10 mouse cellular contexts compared by ENCODE assay signal in genomic region chr2:148039351-148040235, GRCm38 (mm10). TPM values are rescaled to one million over a fixed set of nuclear protein-coding genes. Genes with fewer than 3 reads are reported as not detected.
DNase-seq lines count a peak whose midpoint lies in the region; ATAC-seq and TF ChIP-seq lines count a peak whose summit lies in the region.
"Had no signal": no experiment of that assay in that cellular context is flagged by ENCODE, and none has a peak within 500 bp of the region (broad histone marks: within the 10 kb centered on the region; RNA-seq: fewer than 3 reads in every experiment).

No protein-coding gene starts in this region.

- H3K9me3 ChIP-seq in heart, embryonic 13.5 days = no peaks in the 10 kb centered on the region
- no peaks in the 10 kb centered on the region for H3K9me3 ChIP-seq in heart, embryonic 15.5 days (replicated peaks)
- H3K9me3 ChIP-seq in liver, embryonic 13.5 days (replicated peaks) = no peaks in the 10 kb centered on the region
- no peaks in the 10 kb centered on the region for H3K9me3 ChIP-seq in midbrain, postnatal 0 days (ENCODE audit: low read length)

- H3K27me3 ChIP-seq in heart, embryonic 13.5 days (replicated peaks) = peaks cover 100% of the 10 kb centered on the region
- H3K27me3 ChIP-seq in heart, embryonic 15.5 days = peaks cover 100% of the 10 kb centered on the region
- peaks cover 96% of the 10 kb centered on the region for H3K27me3 ChIP-seq in liver, embryonic 13.5 days
- H3K27me3 ChIP-seq in midbrain, postnatal 0 days (ENCODE audit: insufficient read depth, low read length) = peaks cover 95% of the 10 kb centered on the region

- intact Hi-C loops in heart, postnatal 25 days (cut with DNase I) = loop anchor here (10.0 kb wide), 3 partner anchors 675 to 955 kb away; partner anchors contain the start of genes Nkx2-2, Nkx2-4 and Pax1

- H3K36me3 ChIP-seq in heart, embryonic 13.5 days = no peaks in the 10 kb centered on the region
- H3K36me3 ChIP-seq in heart, embryonic 15.5 days = no peaks in the 10 kb centered on the region
- no peaks in the 10 kb centered on the region for H3K36me3 ChIP-seq in liver, embryonic 13.5 days
- no peaks in the 10 kb centered on the region for H3K36me3 ChIP-seq in midbrain, postnatal 0 days (ENCODE audit: insufficient read depth, low read length)

- TF ChIP-seq CTCF in midbrain, postnatal 0 days (IDR thresholded peaks at IDR 0.05) = no peak

- H3K4me1 ChIP-seq in heart, embryonic 13.5 days = peaks cover 27% of the 10 kb centered on the region
- H3K4me1 ChIP-seq in heart, embryonic 15.5 days (replicated peaks) = peaks cover 20% of the 10 kb centered on the region
- H3K4me1 ChIP-seq in liver, embryonic 13.5 days (replicated peaks) = no peaks in the 10 kb centered on the region
- H3K4me1 ChIP-seq in midbrain, postnatal 0 days (ENCODE audit: insufficient read depth, low read length) = no peaks in the 10 kb centered on the region

- peak overlapping the region; percentile 32 for H3K4me3 ChIP-seq in heart, embryonic 13.5 days
- peak overlapping the region; percentile 29 for H3K4me3 ChIP-seq in heart, embryonic 15.5 days
- peak overlapping the region; percentile 48 for H3K4me3 ChIP-seq in liver, embryonic 13.5 days (replicated peaks)
- no peak overlapping the region; the same call in 1 of the 2 replicates for H3K4me3 ChIP-seq in midbrain, postnatal 0 days (ENCODE audit: low read depth, low read length)

- no peak for DNase-seq in heart, postnatal 25 days (ENCODE audit: low spot score)
- no peak for DNase-seq in liver, embryonic 13.5 days
- DNase-seq in midbrain, postnatal 0 days (ENCODE audit: low spot score) = no peak
- DNase-seq in urinary bladder, postnatal 4 days (ENCODE audit: low spot score in 2 of 2) = no peak
- no peak for DNase-seq in spleen, postnatal 14 days (ENCODE audit: low spot score in 2 of 2)
- no peak for DNase-seq in cerebellum, adult 11 months
- DNase-seq: thymus, postnatal 14 days had no signal

- no peak overlapping the region for H3K27ac ChIP-seq in heart, embryonic 13.5 days (replicated peaks)
- no peak overlapping the region for H3K27ac ChIP-seq in heart, embryonic 15.5 days
- no peak overlapping the region; the same call in 1 of the 2 replicates for H3K27ac ChIP-seq in liver, embryonic 13.5 days
- H3K27ac ChIP-seq in midbrain, postnatal 0 days (ENCODE audit: low read depth, low read length) = no peak overlapping the region

- H3K4me2 ChIP-seq in heart, embryonic 13.5 days = peak overlapping the region; percentile 31; the same call in 1 of the 2 replicates
- peak overlapping the region; percentile 24 for H3K4me2 ChIP-seq in heart, embryonic 15.5 days
- H3K4me2 ChIP-seq in liver, embryonic 13.5 days = peak overlapping the region; percentile 46
- H3K4me2 ChIP-seq in midbrain, postnatal 0 days (ENCODE audit: low read depth, low read length, poor library complexity, severe bottlenecking) = peak overlapping the region; percentile 23

- WGBS in heart, embryonic 13.5 days = under 1% methylated on average over 53 of the region's 53 CpGs
- 1% methylated on average over 53 of the region's 53 CpGs for WGBS in heart, embryonic 15.5 days
- 3% methylated on average over 53 of the region's 53 CpGs for WGBS in liver, embryonic 13.5 days (ENCODE audit: insufficient replicate concordance)
- WGBS in midbrain, postnatal 0 days = under 1% methylated on average over 53 of the region's 53 CpGs

- H3K9ac ChIP-seq in heart, embryonic 13.5 days = peak overlapping the region; percentile 58
- H3K9ac ChIP-seq in heart, embryonic 15.5 days = no peak overlapping the region
- peak overlapping the region; percentile 51 for H3K9ac ChIP-seq in liver, embryonic 13.5 days
- H3K9ac ChIP-seq in midbrain, postnatal 0 days (replicated peaks; ENCODE audit: low read length, poor library complexity, severe bottlenecking) = no peak overlapping the region

- no peak for ATAC-seq in heart, embryonic 13.5 days (ENCODE audit: extremely low read depth, insufficient number of reproducible peaks, low FRiP score, low TSS enrichment)
- ATAC-seq in heart, embryonic 15.5 days (replicated peaks; ENCODE audit: insufficient number of reproducible peaks, insufficient read depth, low FRiP score, low read depth) = no peak
- ATAC-seq in liver, embryonic 13.5 days (ENCODE audit: low read depth) = no peak
- no peak for ATAC-seq in midbrain, postnatal 0 days (ENCODE audit: low FRiP score)

RNA-seq across cellular contexts. Expression of gene Foxa2, which starts 7.2 kb away (rescaled TPM):
- polyA plus RNA-seq in heart, embryonic 13.5 days (2015; fragmentation: Nextera tagmentation; extraction: Ambion mirVana) = 1.2 and 1.8 TPM in 2 replicates
- total RNA-seq in heart, postnatal 25 days (2021) = not detected
- 0.55 and 2.3 TPM in 2 replicates for polyA plus RNA-seq in heart, embryonic 15.5 days (2015; fragmentation: Nextera tagmentation; extraction: Ambion mirVana)
- 3.6 and 3.8 TPM in 2 replicates for polyA plus RNA-seq in liver, embryonic 13.5 days (2015; fragmentation: Nextera tagmentation; extraction: Ambion mirVana)
- total RNA-seq in midbrain, postnatal 0 days (2014; rRNA removed) = 7.0 and 11.1 TPM in 2 replicates
- 2.7 and 3.3 TPM in 2 replicates for polyA plus RNA-seq in midbrain, postnatal 0 days (2015; fragmentation: Nextera tagmentation; extraction: Ambion mirVana)
- total RNA-seq: neutrophil, adult 5-6 weeks had no signal

Comparison
In these comparisons a context has a peak if more than half of its experiments do, and no peak if none do; other contexts are left out.
1. H3K9ac ChIP-seq: peak in heart, embryonic 13.5 days (single experiment) and liver, embryonic 13.5 days (single experiment); none in heart, embryonic 15.5 days (single experiment) and midbrain, postnatal 0 days (single experiment).
2. Peak in every context shown above with its lines, with median percentiles within 50 percentile points of each other: H3K4me2 ChIP-seq.